Mouse (Mus musculus) ES-Bruce4 (cell line): ENCODE data around the gene Lrrc1.

Experiments used
- CTCF ChIP-seq: IDR thresholded peaks from one replicate; pipeline ENCODE4 v1.8.1; 2011; ENCODE audit warnings: low read depth, low read length
- EP300 ChIP-seq: IDR thresholded peaks from 2 replicates; pipeline ENCODE4 v1.6.1; 2011; ENCODE audit warnings: low read depth, low read length; ENCODE audit not compliant: insufficient read depth

DNA sequence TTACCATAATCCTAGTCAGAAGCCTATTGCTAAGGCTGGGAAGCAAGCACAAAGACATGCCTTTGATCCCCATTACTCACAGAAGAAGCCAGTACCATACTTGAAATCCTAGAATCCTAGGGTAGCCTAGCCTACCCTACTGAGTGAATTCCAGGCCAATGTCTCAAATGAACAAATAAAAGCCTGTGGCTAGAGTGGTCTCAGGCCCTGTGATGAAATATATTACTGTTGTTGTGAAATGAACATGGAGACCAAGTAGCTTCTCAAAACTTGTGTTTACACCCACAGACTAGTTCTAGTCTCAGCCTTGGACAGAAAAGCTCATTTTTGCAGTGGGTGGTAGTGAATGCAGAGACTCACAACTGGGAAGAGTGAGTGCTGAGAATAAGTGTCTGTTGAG, 31.6 kb upstream of the Lrrc1 start:
- TF ChIP-seq CTCF (no peak), EP300 (no peak)
